Mouse (Mus musculus) hindbrain, embryonic 16.5 days (tissue): Measurements from ENCODE around the gene Gm7075. TPM values are rescaled to one million over a fixed set of nuclear protein-coding genes. Genes with fewer than 3 reads are reported as not detected.

Experiments
- ATAC-seq: fragments of 200-750 bp; cut with Nextera tagmentation; 2 replicates; pipeline ENCODE4 v1.8.0; 2017; ENCODE audit warnings: moderate TSS enrichment, moderate library complexity
- H3K27ac ChIP-seq: fragments of 300-500 bp; sonication (generic); 2 replicates; pipeline ENCODE4 v1.5.1; 2014; ENCODE audit warnings: low read depth, mild to moderate bottlenecking, control low read depth, low read length, moderate library complexity
- H3K27me3 ChIP-seq: fragments of 300-500 bp; sonication (generic); replicated peaks from 2 replicates; pipeline ENCODE4 v1.6.1; 2014; ENCODE audit warnings: low read length; ENCODE audit not compliant: control insufficient read depth, insufficient read depth
- H3K36me3 ChIP-seq: fragments of 300-500 bp; sonication (generic); 2 replicates; pipeline ENCODE4 v1.6.1; 2014; ENCODE audit warnings: mild to moderate bottlenecking, low read length, moderate library complexity, mixed read lengths; ENCODE audit not compliant: control insufficient read depth, insufficient read depth
- H3K4me1 ChIP-seq: fragments of 300-500 bp; sonication (generic); 2 replicates; pipeline ENCODE4 v1.6.1; 2014; ENCODE audit warnings: low read depth, low read length; ENCODE audit not compliant: control insufficient read depth, insufficient read depth
- H3K4me2 ChIP-seq: fragments of 300-500 bp; sonication (generic); 2 replicates; pipeline ENCODE4 v1.6.1; 2014; ENCODE audit warnings: mild to moderate bottlenecking, low read length, control low read depth, moderate library complexity
- H3K4me3 ChIP-seq: fragments of 300-500 bp; sonication (generic); 2 replicates; pipeline ENCODE4 v1.5.1; 2014; ENCODE audit warnings: mild to moderate bottlenecking, low read length, control low read depth, moderate library complexity
- H3K9ac ChIP-seq: fragments of 300-500 bp; sonication (generic); 2 replicates; pipeline ENCODE4 v1.6.1; 2014; ENCODE audit warnings: low read depth, mild to moderate bottlenecking, control low read depth, low read length, moderate library complexity
- H3K9me3 ChIP-seq: fragments of 300-500 bp; sonication (generic); 2 replicates; pipeline ENCODE4 v1.6.1; 2014; ENCODE audit warnings: mild to moderate bottlenecking, low read length, moderate library complexity; ENCODE audit not compliant: control insufficient read depth
- WGBS: fragments of 180-500 bp; shearing (Covaris S2); extraction: QIAGEN DNeasy Blood & Tissue Kit; methylation state at CpG from one replicate; pipeline ENCODE4 v1.1.7; 2014; 5-methylcytosine and 5-hydroxymethylcytosine counted together
- polyA plus RNA-seq: library from polyadenylated mRNA; unstranded; fragments of >200 nt; fragmentation: Nextera tagmentation; extraction: Ambion mirVana; gene quantifications from 2 replicates; pipeline ENCODE4 v1.2.1, GENCODE M21; 2015

Gm7075 gene
- polyA plus RNA-seq, 1 experiment from 2014 or later, result not detected

DNA sequence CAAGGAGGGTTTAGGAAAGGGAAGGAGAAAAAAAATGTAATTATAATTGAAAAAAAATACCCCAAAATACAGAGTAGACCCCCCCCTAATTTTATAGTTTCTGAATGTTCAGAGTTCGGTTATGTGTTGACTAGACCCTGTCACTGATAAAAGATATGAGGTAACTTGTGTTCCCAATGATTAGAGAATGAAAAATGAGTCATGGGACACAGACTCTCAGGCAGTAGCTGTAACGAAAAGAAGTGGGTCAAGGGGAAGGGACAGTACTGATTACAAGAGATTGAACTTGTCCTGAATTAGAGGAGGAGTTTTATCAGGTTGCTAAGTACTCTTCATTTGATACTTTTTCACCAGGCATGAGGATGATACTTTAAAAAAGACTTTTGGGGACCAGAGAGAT is 11.3 kb upstream of the Gm7075 start:
- no peaks in the 10 kb centered on the region for H3K9me3 ChIP-seq
- H3K27me3 ChIP-seq, result no peaks in the 10 kb centered on the region
- H3K4me2 ChIP-seq, result no peak overlapping the region
- H3K36me3 ChIP-seq, result no peaks in the 10 kb centered on the region
- no peak overlapping the region for H3K27ac ChIP-seq
- no peak for ATAC-seq
- 83% methylated on average over 2 of the region's 2 CpGs for WGBS
- H3K4me1 ChIP-seq, result no peaks in the 10 kb centered on the region
- no peak overlapping the region for H3K4me3 ChIP-seq
- no peak overlapping the region for H3K9ac ChIP-seq

DNA sequence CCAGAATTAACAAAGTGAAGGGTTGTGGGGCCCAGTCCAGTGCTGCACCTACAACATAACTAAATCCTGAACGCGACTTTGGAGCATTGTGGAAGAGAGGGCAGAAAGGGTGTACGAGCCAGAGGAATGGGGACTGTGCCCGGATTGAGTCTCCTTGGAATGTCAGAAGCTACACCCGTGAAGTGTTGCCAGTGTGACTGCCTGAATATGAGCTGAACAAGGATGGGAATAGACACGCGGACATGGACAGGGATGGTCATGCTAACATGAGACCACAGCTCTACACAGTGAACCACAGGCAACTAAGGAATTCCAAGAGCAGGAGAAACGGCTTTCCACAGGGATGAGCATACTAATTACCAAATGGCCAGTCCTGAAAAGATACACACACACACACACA is 10.5 kb upstream of the Gm7075 start:
- Histone ChIP-seq H3K27me3 (no peaks in the 10 kb centered on the region), H3K4me1 (no peaks in the 10 kb centered on the region)
- WGBS, result 94% methylated on average over 8 of the region's 8 CpGs

DNA sequence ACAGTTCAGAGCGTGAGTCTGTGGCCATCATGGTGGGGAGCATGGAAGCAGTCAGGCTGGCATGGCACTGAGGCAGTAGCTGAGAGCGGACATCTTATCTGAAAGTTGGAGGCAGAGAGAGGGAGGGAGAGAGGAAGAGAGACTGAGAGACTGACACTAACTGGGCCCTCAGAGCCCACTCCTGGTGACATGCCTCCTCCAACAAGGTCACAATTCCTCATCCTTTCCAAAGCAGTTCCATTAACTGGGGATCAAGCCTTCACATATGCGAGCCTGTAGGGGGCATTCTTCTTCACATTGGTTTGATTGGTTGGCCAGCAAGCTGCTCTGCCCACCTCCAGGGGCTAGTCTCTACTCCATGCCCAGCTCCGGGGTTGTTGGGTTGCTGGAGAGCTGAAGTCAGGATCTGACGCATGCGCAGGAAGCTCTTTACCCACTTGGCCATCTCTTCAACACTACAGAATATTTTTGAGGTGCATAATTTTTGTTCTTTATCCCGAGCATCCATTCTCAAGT is 9.7 kb upstream of the Gm7075 start:
- 90% methylated on average over 7 of the region's 7 CpGs for WGBS
- Histone ChIP-seq H3K4me1 (no peaks in the 10 kb centered on the region), H3K27me3 (no peaks in the 10 kb centered on the region), H3K9ac (no peak overlapping the region), H3K36me3 (no peaks in the 10 kb centered on the region), H3K9me3 (no peaks in the 10 kb centered on the region), H3K27ac (no peak overlapping the region), H3K4me2 (no peak overlapping the region), H3K4me3 (no peak overlapping the region)
- no peak for ATAC-seq

More for the DNA sequence above, 10.5 kb upstream of the Gm7075 start:
- Histone ChIP-seq H3K4me3 (no peak overlapping the region), H3K27ac (no peak overlapping the region), H3K9ac (no peak overlapping the region), H3K9me3 (no peaks in the 10 kb centered on the region), H3K36me3 (no peaks in the 10 kb centered on the region), H3K4me2 (no peak overlapping the region)
- no peak for ATAC-seq

DNA sequence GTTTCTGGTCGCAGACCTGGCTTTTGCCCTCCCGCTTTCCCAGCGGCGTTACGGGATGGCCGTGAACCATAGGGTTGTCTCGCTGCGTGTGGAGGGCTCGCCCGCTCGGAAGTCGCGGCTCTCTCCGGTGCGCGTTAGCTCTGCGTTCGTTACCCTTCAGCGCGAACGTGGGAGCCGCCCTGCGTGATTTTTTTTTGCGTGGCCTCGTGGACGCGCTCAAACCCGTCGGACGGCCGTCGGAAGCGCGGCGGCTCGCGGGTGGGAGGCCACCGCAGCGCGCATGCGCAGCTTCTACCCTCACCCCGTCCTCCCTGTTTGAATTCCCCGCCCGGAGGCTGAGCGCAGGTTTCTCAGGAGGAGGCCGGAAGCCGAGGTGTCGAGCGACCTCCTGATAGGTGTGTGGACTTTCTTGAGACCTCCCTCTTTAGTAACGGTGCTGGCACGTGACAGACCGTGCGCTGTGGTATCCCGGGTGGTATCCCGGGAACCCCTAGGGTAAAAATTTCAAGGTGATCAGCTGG is 8.3 kb upstream of the Gm7075 start, which contains the start of gene Ctnna3:
Gene Ctnna3, plus strand, starts transcription at position 314 of the 521 bp plus-strand sequence.
- peak within 1 kb of the TSS; percentile 83 for H3K27ac ChIP-seq
- peak; percentile 95 for ATAC-seq
- H3K36me3 ChIP-seq, result no peaks in the 10 kb centered on the region
- peak within 1 kb of the TSS; percentile 88 for H3K4me3 ChIP-seq
- H3K9me3 ChIP-seq, result no peaks in the 10 kb centered on the region
- WGBS, result under 1% methylated on average over 55 of the region's 55 CpGs
- H3K9ac ChIP-seq, result peak within 1 kb of the TSS; percentile 77
- H3K4me1 ChIP-seq, result no peaks in the 10 kb centered on the region
- H3K27me3 ChIP-seq, result no peaks in the 10 kb centered on the region
- H3K4me2 ChIP-seq, result peak within 1 kb of the TSS; percentile 93

DNA sequence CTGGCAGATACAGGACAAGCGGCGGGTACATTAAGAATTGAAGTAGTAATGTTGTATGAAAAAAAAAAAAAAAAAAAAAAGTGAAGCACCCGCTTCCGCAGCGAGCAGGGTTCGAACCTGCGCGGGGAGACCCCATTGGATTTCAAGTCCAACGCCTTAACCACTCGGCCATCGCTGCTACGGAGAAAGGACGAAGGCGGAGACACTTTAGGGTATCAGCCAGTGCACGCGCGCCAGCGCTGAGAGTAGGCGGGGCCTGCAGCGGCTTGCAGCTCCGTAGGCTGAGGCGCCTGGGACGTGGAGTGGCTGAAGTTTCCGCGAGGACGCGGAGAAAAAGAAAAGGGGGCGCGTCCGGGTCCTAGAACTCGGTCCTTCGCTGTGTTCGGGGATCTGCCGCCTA is 7.8 kb upstream of the Gm7075 start:
- H3K4me1 ChIP-seq, result no peaks in the 10 kb centered on the region
- peak overlapping the region; percentile 77 for H3K9ac ChIP-seq
- no peaks in the 10 kb centered on the region for H3K27me3 ChIP-seq
- no peaks in the 10 kb centered on the region for H3K9me3 ChIP-seq
- H3K36me3 ChIP-seq, result no peaks in the 10 kb centered on the region
- peak; percentile 93 for ATAC-seq
- H3K27ac ChIP-seq, result peak overlapping the region; percentile 83
- H3K4me2 ChIP-seq, result peak overlapping the region; percentile 93
- WGBS, result under 1% methylated on average over 30 of the region's 34 CpGs
- peak overlapping the region; percentile 88 for H3K4me3 ChIP-seq

DNA sequence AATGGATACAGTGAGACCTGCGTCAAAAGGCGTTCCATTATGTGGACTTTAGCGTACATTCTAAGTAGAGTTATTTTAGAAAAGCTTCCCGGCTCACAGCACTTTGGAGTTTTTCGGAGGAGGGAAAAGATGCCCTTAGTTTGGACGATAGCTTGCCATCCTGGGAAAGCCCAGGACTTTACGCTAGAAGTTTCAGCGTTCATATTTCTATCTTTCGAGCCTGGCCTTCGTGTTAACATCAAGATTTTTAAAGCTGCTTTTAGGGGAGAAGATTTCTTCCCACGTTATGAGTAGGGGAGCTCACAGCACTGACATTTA is 7.4 kb upstream of the Gm7075 start:
- Histone ChIP-seq H3K9me3 (no peaks in the 10 kb centered on the region), H3K4me2 (peak overlapping the region; percentile 93), H3K4me1 (no peaks in the 10 kb centered on the region), H3K36me3 (no peaks in the 10 kb centered on the region), H3K9ac (peak overlapping the region; percentile 54), H3K27me3 (no peaks in the 10 kb centered on the region), H3K27ac (no peak overlapping the region), H3K4me3 (peak overlapping the region; percentile 88)
- 0 out of 2 replicates have a peak, but pooled peaks have one; percentile 0 for ATAC-seq
- 1% methylated on average over 11 of the region's 11 CpGs for WGBS

DNA sequence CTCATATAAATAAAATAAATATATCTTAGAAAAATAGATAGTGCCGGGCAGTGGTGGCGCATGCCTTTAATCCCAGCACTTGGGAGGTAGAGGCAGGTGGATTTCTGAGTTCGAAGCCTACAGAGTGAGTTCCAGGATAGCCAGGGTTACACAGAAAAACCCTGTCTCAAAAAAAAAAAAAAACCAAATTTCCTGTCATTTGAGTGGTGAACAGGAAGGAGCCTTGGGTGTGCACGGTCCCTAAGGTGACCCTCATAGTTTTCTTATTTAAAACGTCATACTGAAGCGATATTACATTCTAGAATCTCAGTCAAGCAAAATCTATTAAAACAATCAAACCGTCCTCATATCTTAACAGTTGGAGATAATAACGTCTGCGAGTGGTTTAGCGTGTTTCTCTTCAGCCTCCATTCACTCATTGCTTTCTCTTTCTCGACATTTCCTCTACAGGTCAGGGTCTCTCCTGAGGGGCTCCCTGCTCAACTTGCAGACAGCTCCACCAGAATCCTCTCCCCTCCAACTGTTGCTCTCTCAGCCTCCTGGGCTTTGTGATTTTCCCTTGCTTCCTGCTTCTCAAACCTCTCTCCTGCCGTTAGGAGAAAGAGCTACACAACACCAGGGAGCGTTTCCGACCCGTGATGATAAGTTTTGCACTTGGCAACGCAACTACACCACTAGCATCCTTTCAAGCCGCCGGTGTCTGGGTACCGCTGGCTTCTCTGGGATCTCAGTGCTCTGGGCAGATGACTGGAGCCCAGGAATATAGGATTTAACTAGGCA is 6.8 kb upstream of the Gm7075 start:
- Histone ChIP-seq H3K4me3 (peak overlapping the region; percentile 88), H3K4me2 (peak overlapping the region; percentile 93), H3K36me3 (no peaks in the 10 kb centered on the region), H3K9ac (peak overlapping the region; percentile 54), H3K9me3 (no peaks in the 10 kb centered on the region), H3K4me1 (no peaks in the 10 kb centered on the region), H3K27me3 (no peaks in the 10 kb centered on the region), H3K27ac (0 out of 2 replicates have a peak overlapping the region, but pooled peaks have one; percentile 3)
- no peak for ATAC-seq
- 24% methylated on average over 19 of the region's 19 CpGs for WGBS

DNA sequence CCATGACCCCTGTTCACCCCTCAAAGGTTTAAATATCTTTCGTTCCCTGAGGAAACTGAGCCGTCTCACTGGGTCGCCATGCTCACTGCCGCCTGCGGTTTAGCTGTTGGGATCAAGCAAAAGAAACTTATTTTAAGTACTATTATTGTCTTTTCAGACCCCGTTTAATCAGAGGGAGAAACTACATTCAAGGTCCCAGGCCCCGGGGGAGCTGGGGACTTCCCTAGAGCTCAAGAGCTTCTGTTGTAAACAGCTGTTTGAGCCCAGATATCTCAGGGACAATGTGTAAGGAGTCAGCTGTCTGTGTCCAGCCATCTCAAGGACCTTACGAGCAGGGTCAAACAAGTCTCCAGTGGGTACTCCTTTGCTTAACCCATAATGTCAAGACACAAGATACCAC is 5.6 kb upstream of the Gm7075 start:
- no peak for ATAC-seq
- Histone ChIP-seq H3K36me3 (no peaks in the 10 kb centered on the region), H3K9me3 (no peaks in the 10 kb centered on the region), H3K4me2 (no peak overlapping the region), H3K4me1 (no peaks in the 10 kb centered on the region), H3K27me3 (no peaks in the 10 kb centered on the region), H3K9ac (no peak overlapping the region), H3K27ac (no peak overlapping the region), H3K4me3 (no peak overlapping the region)
- WGBS, result 83% methylated on average over 8 of the region's 8 CpGs

DNA sequence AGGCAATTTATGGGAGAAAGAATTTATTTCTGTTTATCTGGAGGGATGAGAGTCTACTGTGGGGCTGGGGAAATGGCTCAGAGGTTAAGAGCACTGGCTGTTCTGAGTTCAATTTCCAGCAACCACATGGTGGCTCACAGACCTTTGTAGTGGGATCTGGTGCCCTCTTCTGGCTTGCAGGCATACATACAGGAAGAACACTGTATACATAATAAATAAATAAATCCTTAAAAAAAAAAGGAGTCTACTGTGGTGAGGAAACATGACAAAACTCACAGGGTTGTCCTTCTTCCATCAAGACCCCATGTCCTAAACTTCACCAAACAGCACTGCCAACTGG is 2.9 kb upstream of the Gm7075 start:
- Histone ChIP-seq H3K9me3 (no peaks in the 10 kb centered on the region), H3K27me3 (no peaks in the 10 kb centered on the region), H3K4me3 (no peak overlapping the region), H3K36me3 (no peaks in the 10 kb centered on the region), H3K4me1 (no peaks in the 10 kb centered on the region), H3K9ac (no peak overlapping the region), H3K4me2 (no peak overlapping the region), H3K27ac (no peak overlapping the region)
- ATAC-seq, result no peak
